Mouse (Mus musculus) MN1 (cell line): ENCODE results near the gene Dclk1.

Source experiments
- DNase-seq: peaks from one replicate; pipeline ENCODE4 v3.0.0-alpha.2; 2016; ENCODE audit warnings: low spot score

Dclk1 gene

GRCm38 (mm10) chr3:55397752-55398693 is 155.9 kb downstream of the Dclk1 start:
- DNase-seq = no peak

- no peak for DNase-seq
Measured at GRCm38 (mm10) chr3:55401236-55401635, 159.1 kb downstream of the Dclk1 start.

GRCm38 (mm10) chr3:55404751-55405150 is 162.6 kb downstream of the Dclk1 start:
- no peak for DNase-seq

- no peak for DNase-seq
Measured at GRCm38 (mm10) chr3:55406616-55407015, 164.5 kb downstream of the Dclk1 start.

GRCm38 (mm10) chr3:55411547-55411946 is 169.4 kb downstream of the Dclk1 start:
- DNase-seq = no peak

GRCm38 (mm10) chr3:55415527-55415950 is 173.4 kb downstream of the Dclk1 start:
- no peak for DNase-seq

- DNase-seq = no peak
Measured at GRCm38 (mm10) chr3:55418845-55419244, 176.7 kb downstream of the Dclk1 start.

- DNase-seq = no peak
Measured at GRCm38 (mm10) chr3:55419334-55419733, 177.2 kb downstream of the Dclk1 start.

- DNase-seq = no peak
Measured at GRCm38 (mm10) chr3:55420436-55421083, 178.4 kb downstream of the Dclk1 start.

- DNase-seq = no peak
Measured at GRCm38 (mm10) chr3:55423640-55424397, 181.7 kb downstream of the Dclk1 start.

- DNase-seq = no peak
Measured at GRCm38 (mm10) chr3:55430022-55430549, 187.9 kb downstream of the Dclk1 start.

GRCm38 (mm10) chr3:55431223-55431622 is 189.1 kb downstream of the Dclk1 start:
- DNase-seq = no peak

GRCm38 (mm10) chr3:55434276-55434675 is 192.1 kb downstream of the Dclk1 start:
- peak; percentile 53 for DNase-seq

GRCm38 (mm10) chr3:55438824-55439446 is 196.8 kb downstream of the Dclk1 start:
- DNase-seq = no peak

- no peak for DNase-seq
Measured at GRCm38 (mm10) chr3:55440342-55440741, 198.2 kb downstream of the Dclk1 start.

GRCm38 (mm10) chr3:55442012-55442645 is 200.0 kb downstream of the Dclk1 start:
- DNase-seq = no peak

- peak; percentile 40 for DNase-seq
Measured at GRCm38 (mm10) chr3:55443271-55443670, 201.1 kb downstream of the Dclk1 start.

GRCm38 (mm10) chr3:55443725-55444124 is 201.6 kb downstream of the Dclk1 start:
- no peak for DNase-seq

GRCm38 (mm10) chr3:55446681-55447080 is 204.5 kb downstream of the Dclk1 start:
- no peak for DNase-seq

- DNase-seq = peak; percentile 69
Measured at GRCm38 (mm10) chr3:55447486-55448460, 205.6 kb downstream of the Dclk1 start.
